Mouse (Mus musculus) adipose tissue, adult 10 weeks (tissue): Measurements from ENCODE around the gene Syt15. TPM values are rescaled to one million over a fixed set of nuclear protein-coding genes. Genes with fewer than 3 reads are reported as not detected.

Experiments
- polyA plus RNA-seq: library from polyadenylated mRNA; stranded (reverse); fragments of 350-450 nt; fragmentation: Illumina TruSeq; extraction: RNeasy Lipid Tissue Mini Kit (QIAGEN cat#74804); gene quantifications from one replicate; pipeline ENCODE4 v1.2.3, GENCODE M21; 2014; ENCODE audit warnings: low read depth, low replicate concordance

Syt15 gene
- 2.7 TPM for polyA plus RNA-seq

DNA sequence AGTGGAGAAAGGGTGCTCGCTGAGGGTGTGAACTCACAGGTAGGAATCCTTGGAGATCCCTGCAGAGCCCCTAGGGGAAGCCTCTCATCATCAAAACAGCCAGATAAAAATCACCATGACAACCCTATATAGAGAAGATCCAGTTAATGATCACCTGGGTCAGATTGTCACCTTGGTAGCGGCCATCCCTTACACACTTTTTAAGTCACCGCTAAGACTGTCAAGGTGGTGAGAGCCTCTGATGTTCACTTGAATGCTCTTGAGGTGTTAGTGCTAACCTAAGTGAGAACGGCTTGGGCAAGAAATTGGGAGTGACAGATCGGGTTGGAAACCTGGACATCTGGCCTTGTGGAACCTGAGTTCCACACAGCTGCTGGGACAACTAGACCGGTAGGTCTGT lies at the start of gene Syt15:
Syt15 (plus strand) TSS at position 301 of the 400 bp plus-strand sequence.

DNA sequence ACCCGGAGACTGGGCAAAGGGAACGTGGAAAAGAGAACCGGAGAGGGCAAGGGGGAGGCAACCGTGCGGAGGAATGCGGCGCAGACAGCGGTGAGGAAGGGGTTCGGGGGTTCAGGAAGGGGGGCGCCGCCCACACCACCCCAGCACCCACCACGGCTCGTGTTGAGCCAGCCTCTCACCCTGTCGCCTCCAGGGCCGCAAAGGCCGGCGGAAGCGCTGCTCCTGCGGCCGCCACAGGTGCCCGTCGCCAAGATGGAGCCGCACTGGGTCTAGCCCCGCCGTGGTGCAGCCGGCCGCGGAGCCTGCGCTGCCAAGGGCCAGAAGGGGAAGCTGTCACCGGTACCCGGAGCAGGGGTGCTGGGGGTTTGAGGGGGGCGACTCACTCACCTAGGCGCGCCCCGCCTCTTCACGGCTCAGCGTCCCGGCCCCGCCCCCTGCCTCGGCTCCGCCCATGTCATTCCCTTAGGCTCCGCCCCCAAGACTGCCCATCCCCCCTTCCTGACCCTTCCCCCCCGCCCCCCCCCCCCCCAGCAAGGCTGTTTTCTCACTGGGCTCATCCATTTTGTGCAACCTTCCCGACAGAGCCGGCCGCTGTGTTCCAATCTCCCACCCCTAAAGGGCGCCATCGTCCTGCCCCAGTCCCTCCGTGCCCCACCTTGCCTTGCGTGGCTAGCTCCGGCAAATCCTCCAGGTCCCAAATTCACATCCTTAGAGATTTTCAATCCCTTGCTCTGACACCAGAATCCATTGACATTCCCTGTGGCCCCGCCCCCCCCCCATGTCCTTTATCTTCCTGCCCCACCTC lies 18.0 kb upstream of the Syt15 start, which contains the start of gene Gprin2:
Gprin2 (minus strand) TSS at position 423 of the 805 bp plus-strand sequence.

Other genes starting within 250 kb of the Syt15 start
- not detected for gene Zfp488, start 240.8 kb upstream of the Syt15 start, polyA plus RNA-seq
- gene Gm30083, start 204.4 kb upstream of the Syt15 start, polyA plus RNA-seq, result 0.15 TPM
- gene Gm5460, start 202.8 kb upstream of the Syt15 start, polyA plus RNA-seq, result 3.2 TPM
- gene Antxrl, start 166.9 kb upstream of the Syt15 start, polyA plus RNA-seq, result 3.3 TPM
- gene Anxa8, start 133.6 kb upstream of the Syt15 start, polyA plus RNA-seq, result 7.4 TPM
- 0.32 TPM for gene A630023A22Rik, start 116.8 kb upstream of the Syt15 start, polyA plus RNA-seq
- not detected for gene Npy4r, start 67.1 kb upstream of the Syt15 start, polyA plus RNA-seq
- 0.65 TPM for gene Gprin2, start 17.9 kb upstream of the Syt15 start, polyA plus RNA-seq
- 8.5 TPM for gene Shld2, start 90.9 kb downstream of the Syt15 start, polyA plus RNA-seq
- 128 TPM for gene Glud1, start 91.1 kb downstream of the Syt15 start, polyA plus RNA-seq
- gene Fam25c, start 135.8 kb downstream of the Syt15 start, polyA plus RNA-seq, result not detected
- gene Sncg, start 155.2 kb downstream of the Syt15 start, polyA plus RNA-seq, result 744 TPM
- gene Mmrn2, start 155.9 kb downstream of the Syt15 start, polyA plus RNA-seq, result 17.7 TPM